Mouse (Mus musculus) left cerebral cortex, adult 9 months (tissue): ENCODE data around the gene Olfr392.

Experiments used
- DNase-seq, 2 experiments: peaks; one replicate each; pipeline ENCODE4 v3.0.0; 2022; ENCODE audit warnings: low spot score in 2 of 2

Gene Olfr392

GRCm38 (mm10) chr11:73816949-73817348 lies at the start of gene Olfr392:
TSS of gene Olfr392 (minus strand) at chr11:73817049.
- no peak for DNase-seq

GRCm38 (mm10) chr11:73851354-73851753 lies 34.5 kb upstream of the Olfr392 start, which contains the start of gene Olfr393:
TSS of gene Olfr393 (minus strand) at chr11:73851454.
- no peak for DNase-seq

- no peak for DNase-seq
Observed at GRCm38 (mm10) chr11:73802952-73803351, 13.9 kb downstream of the Olfr392 start, which contains the start of gene Olfr391-ps. TSS of gene Olfr391-ps (minus strand) at chr11:73803052.

GRCm38 (mm10) chr11:73782664-73783063 lies 34.2 kb downstream of the Olfr392 start, which contains the start of gene Olfr390:
TSS of gene Olfr390 (plus strand) at chr11:73782964.
- DNase-seq = no peak

GRCm38 (mm10) chr11:73780613-73781012 lies 36.2 kb downstream of the Olfr392 start, which contains the start of gene Olfr389:
TSS of gene Olfr389 (minus strand) at chr11:73780713.
- no peak for DNase-seq
